Mouse (Mus musculus): ENCODE measurements around the gene Furin. TPM values are rescaled to one million over a fixed set of nuclear protein-coding genes. Genes with fewer than 3 reads are reported as not detected.

Furin gene
- polyA plus RNA-seq, 1 experiment from 2014 or later = 4.0 TPM

DNA sequence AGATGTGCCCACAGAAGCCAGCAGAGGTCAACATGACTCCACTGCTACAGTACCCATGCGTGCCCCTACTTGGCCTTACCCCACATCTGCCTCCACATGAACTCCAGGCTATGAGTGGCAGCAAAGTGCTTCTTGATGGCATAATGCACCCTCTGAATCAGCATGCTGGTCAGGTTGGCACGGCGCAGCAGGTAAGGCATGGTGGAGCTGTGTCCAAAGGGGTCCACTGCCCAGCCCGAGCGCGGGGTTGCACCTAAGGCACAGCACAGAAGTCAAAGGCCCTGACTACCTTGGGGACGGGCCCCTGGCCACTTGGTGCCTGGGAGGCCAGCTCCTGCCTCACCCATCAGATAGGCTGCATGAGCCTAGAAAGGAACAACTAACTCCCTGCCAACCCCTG lies 38.0 kb downstream of the Furin start:
- no peak overlapping the region for H3K9ac ChIP-seq
- no peaks in the 10 kb centered on the region for H3K9me3 ChIP-seq
- H3K27me3 ChIP-seq = no peaks in the 10 kb centered on the region
- no peak for ATAC-seq (ENCODE audit: low FRiP score)
- no peak overlapping the region for H3K27ac ChIP-seq
- no peak overlapping the region for H3K4me3 ChIP-seq
- H3K36me3 ChIP-seq = peaks cover 63% of the 10 kb centered on the region
- peaks cover 19% of the 10 kb centered on the region for H3K4me1 ChIP-seq (replicated peaks)
- no peak overlapping the region for H3K4me2 ChIP-seq
- 99% methylated on average over 7 of the region's 7 CpGs for WGBS

DNA sequence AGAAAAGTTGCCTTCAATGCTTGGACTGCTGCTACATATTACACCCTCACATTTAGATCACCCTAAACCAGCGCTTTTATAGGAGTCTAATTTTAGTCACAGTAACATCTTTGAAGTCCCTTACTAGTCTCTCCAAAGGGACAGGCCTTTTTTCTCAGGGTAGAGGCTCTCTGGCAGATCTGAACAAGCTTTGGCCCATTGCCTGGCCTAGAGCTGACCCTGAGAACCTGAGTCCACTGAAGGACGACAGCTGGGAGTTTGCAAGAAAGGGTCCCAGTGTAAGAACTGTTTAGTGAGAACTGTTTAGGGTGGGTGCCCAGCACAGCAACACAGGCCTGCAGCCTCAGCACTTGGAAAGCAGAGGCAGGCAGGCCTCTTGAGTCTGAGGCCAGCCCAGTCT lies 39.5 kb downstream of the Furin start:
- 79% methylated on average over 2 of the region's 2 CpGs for WGBS
- Histone ChIP-seq H3K27me3 (no peaks in the 10 kb centered on the region), H3K27ac (no peak overlapping the region), H3K4me3 (no peak overlapping the region), H3K9ac (no peak overlapping the region), H3K4me2 (no peak overlapping the region), H3K36me3 (peaks cover 78% of the 10 kb centered on the region), H3K9me3 (no peaks in the 10 kb centered on the region), H3K4me1 (replicated peaks) (peaks cover 19% of the 10 kb centered on the region)
- no peak for ATAC-seq (ENCODE audit: low FRiP score)

DNA sequence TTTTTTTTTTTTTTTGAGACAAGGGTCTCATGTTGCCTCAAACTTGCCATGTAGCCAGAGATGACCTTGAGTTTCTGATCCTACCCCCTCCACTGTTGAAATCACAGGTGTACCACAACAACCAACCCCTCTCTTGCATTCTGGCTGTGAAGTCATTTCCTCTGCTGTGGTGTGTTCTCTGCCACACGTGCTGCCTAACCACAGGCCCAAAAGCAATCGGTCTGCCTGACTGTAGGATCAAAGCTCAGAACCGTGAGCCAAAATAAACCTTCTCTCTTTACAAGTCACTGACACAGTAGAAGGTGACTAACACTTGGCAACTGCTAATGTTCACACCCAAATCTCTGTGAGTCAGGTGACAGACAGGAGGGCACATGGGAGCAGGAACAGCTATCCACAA lies 44.8 kb downstream of the Furin start:
- H3K4me2 ChIP-seq = no peak overlapping the region
- H3K27me3 ChIP-seq = no peaks in the 10 kb centered on the region
- H3K4me1 ChIP-seq (replicated peaks) = peaks cover 11% of the 10 kb centered on the region
- H3K4me3 ChIP-seq = no peak overlapping the region
- no peaks in the 10 kb centered on the region for H3K9me3 ChIP-seq
- H3K27ac ChIP-seq = no peak overlapping the region
- WGBS = 80% methylated on average over 3 of the region's 3 CpGs
- H3K36me3 ChIP-seq = peaks cover 98% of the 10 kb centered on the region
- no peak overlapping the region for H3K9ac ChIP-seq
- no peak for ATAC-seq (ENCODE audit: low FRiP score)

DNA sequence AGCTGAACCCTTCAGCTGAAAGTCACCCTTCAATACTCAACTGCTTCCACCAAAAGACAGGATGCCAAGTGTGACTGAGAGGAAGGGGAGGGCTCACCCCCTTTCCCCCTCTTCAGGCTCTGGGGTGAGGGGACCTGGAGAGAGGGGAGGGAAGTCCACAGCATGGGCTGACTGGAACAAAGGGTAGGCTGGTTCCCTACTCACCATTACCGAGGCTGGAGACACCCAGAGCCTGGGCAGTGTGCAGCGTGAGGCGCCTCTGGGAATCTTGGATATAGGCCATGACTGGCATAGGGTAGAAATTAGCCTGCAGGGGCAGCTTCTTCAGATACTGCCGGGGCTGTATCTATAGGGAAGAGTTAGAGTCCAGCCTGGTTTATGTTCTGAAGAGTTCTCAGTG lies 47.2 kb downstream of the Furin start:
- peaks cover 92% of the 10 kb centered on the region for H3K36me3 ChIP-seq
- H3K4me2 ChIP-seq = no peak overlapping the region
- 60% methylated on average over 4 of the region's 4 CpGs for WGBS
- no peak overlapping the region for H3K4me3 ChIP-seq
- no peaks in the 10 kb centered on the region for H3K9me3 ChIP-seq
- no peak overlapping the region for H3K9ac ChIP-seq
- peaks cover 11% of the 10 kb centered on the region for H3K4me1 ChIP-seq (replicated peaks)
- ATAC-seq (ENCODE audit: low FRiP score) = no peak
- H3K27me3 ChIP-seq = no peaks in the 10 kb centered on the region
- no peak overlapping the region for H3K27ac ChIP-seq

DNA sequence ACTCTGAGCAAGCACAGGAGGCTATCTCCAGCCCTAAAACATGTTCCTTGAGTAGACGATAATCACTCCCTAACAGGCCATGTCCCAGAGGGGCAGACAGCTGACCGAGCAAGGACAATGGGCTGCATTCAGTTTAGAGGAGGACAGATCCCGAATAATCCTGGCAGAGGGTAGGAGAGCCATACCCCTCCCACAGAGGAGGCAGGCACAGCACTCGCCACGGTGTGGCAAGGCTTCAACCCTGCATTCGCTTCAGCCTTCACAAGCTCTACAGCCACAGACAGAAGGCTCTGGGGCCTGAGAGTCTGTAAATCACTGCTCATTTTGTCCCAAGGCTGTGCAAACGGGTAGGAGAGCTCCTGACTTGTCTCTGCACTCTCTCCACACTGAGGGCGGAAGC lies 48.1 kb downstream of the Furin start:
- Histone ChIP-seq H3K9me3 (no peaks in the 10 kb centered on the region), H3K4me3 (no peak overlapping the region), H3K9ac (no peak overlapping the region), H3K4me1 (replicated peaks) (peaks cover 11% of the 10 kb centered on the region), H3K27ac (peak overlapping the region; percentile 23; the same call in 1 of the 2 replicates), H3K4me2 (no peak overlapping the region), H3K27me3 (no peaks in the 10 kb centered on the region), H3K36me3 (peaks cover 92% of the 10 kb centered on the region)
- ATAC-seq (ENCODE audit: low FRiP score) = peak; percentile 32; the same call in 1 of the 2 replicates
- WGBS = 22% methylated on average over 8 of the region's 8 CpGs

DNA sequence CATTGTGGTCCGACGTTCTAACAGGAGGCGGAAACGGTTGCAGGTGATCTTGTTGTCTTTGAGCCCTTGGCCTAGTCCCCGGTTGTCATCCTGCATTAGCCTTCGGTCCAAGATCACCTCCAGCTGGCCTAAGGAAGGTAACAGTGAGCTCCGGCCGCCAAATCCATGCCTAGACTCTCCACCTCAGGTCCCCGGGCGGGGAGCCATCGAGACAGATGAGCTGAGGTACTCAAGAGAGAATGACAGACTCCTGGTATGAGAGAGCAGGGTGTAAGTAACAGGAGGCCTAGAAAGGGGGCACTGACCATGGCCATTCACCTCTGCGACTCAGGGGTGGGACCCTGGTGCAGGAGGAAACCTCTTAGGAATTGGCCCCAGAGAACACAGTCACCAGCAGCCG lies 48.9 kb downstream of the Furin start:
- Histone ChIP-seq H3K27ac (no peak overlapping the region), H3K4me2 (no peak overlapping the region), H3K4me1 (replicated peaks) (peaks cover 11% of the 10 kb centered on the region), H3K36me3 (peaks cover 90% of the 10 kb centered on the region), H3K4me3 (no peak overlapping the region), H3K27me3 (no peaks in the 10 kb centered on the region), H3K9ac (peak overlapping the region; percentile 24; the same call in 1 of the 2 replicates), H3K9me3 (no peaks in the 10 kb centered on the region)
- ATAC-seq (ENCODE audit: low FRiP score) = no peak
- 91% methylated on average over 13 of the region's 13 CpGs for WGBS

DNA sequence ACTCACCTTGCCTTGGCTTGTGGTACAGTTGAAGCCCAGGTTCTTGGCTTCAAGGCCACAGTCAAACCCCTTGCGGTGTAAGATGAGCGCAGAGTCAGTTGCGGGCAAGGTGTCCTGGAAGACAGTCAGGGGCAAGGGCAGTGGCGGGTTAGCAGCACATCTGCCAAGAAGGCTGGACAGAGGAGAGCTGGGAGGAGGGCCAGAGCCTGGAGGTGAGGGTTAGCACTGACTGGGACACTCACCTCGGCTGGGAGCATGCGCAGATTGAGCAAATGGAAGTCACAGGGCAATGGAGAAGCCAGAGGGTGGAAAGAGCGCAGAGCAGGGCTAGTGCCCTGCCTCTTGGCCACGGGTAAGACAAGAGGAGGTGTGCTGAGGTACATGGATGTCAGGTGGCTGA lies 52.3 kb downstream of the Furin start:
- no peaks in the 10 kb centered on the region for H3K27me3 ChIP-seq
- H3K27ac ChIP-seq = no peak overlapping the region
- H3K36me3 ChIP-seq = peaks cover 72% of the 10 kb centered on the region
- no peak overlapping the region for H3K9ac ChIP-seq
- peaks cover 11% of the 10 kb centered on the region for H3K4me1 ChIP-seq (replicated peaks)
- H3K4me2 ChIP-seq = no peak overlapping the region
- H3K9me3 ChIP-seq = no peaks in the 10 kb centered on the region
- no peak overlapping the region for H3K4me3 ChIP-seq
- 95% methylated on average over 8 of the region's 8 CpGs for WGBS
- no peak for ATAC-seq (ENCODE audit: low FRiP score)

DNA sequence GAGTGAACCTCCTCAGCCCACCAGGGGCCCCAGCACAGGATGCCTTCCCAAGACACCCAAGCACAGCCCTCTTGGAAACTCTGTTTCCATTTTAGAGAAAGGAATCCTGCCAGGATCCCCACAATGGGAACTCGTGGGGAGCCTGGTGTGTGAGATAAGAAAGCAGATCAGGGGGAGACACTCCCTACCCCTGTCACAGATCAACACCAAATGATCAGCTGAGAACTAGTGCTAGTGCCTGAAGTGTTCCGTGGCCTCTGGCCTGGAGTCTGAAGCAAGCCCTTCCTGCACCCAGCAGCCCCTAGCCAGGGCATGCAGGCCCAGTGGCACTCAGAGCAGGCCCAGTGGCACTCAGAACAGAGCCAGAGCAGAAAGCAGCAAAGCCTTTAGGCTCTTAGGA lies 54.4 kb downstream of the Furin start:
- ATAC-seq (ENCODE audit: low FRiP score) = no peak
- Histone ChIP-seq H3K36me3 (peaks cover 52% of the 10 kb centered on the region), H3K9ac (no peak overlapping the region), H3K27ac (no peak overlapping the region), H3K4me3 (no peak overlapping the region), H3K4me2 (no peak overlapping the region), H3K4me1 (replicated peaks) (no peaks in the 10 kb centered on the region), H3K9me3 (no peaks in the 10 kb centered on the region), H3K27me3 (no peaks in the 10 kb centered on the region)
- WGBS = 85% methylated on average over 2 of the region's 2 CpGs

DNA sequence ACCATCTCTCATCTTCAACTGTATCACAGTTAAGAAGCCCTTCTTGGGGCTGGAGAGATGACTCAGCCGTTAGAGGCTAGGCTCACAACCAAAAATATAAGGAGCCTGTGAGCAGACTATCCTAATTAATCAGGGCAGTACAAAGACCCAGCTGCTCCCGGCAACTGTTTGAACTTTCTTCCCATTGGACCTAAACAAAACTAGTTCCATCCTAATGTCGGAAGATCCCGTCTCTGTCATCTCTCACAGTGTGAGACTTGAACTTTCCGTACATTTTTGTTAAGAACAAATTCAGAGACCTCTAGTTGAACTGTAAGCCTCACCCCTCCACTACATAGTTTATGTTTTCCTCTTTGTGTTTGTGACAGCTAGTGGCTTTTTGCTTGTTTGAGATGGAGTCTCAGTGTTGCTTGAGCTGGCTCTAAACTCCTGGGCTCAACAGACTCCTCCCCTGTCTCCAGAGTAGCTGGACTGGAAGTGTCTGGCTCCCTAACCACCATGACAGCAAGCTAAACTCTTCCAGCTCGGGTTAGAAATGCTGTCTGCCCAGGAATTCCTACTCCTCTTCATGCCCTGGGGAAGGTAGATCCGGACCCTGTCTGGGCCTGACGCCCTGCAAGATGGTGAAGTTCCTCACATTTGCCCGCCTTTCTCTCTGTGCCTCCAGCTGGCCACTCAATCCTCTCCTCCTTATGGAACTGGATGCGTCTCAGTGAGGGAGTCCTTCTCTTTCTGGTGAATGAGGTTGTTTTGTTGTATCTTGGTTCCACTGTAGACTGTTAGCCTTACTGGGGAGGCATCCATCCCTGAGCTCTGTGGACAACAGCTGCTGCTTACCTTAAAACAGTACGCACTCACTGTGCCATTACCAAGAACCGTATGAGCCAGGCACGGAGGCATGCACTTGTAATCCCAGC lies 57.3 kb downstream of the Furin start:
- ATAC-seq (ENCODE audit: low FRiP score) = no peak
- no peak overlapping the region for H3K9ac ChIP-seq
- no peak overlapping the region for H3K4me3 ChIP-seq
- no peak overlapping the region for H3K27ac ChIP-seq
- no peaks in the 10 kb centered on the region for H3K9me3 ChIP-seq
- H3K4me2 ChIP-seq = no peak overlapping the region
- H3K36me3 ChIP-seq = peaks cover 36% of the 10 kb centered on the region
- peaks cover 8% of the 10 kb centered on the region for H3K4me1 ChIP-seq (replicated peaks)
- WGBS = 71% methylated on average over 13 of the region's 13 CpGs
- H3K27me3 ChIP-seq = no peaks in the 10 kb centered on the region

DNA sequence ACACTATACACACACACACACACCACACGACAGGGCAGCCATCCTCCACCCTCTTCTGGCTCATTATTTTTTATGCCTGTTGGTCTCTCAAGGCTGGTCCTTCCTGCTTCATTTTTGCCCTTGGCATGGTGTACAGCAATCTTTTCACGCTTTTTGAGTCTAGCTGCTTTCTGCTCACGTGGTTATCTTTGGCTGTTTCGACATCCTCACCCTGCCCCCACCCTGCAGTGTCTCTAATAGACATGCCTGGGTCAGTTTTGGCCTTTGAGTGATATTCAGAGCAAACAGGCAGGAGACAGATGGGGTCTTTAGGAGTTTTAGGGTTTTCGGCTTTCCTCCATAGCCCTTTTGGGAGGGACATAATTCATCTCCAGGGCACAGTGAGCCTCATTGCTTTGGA lies 58.4 kb downstream of the Furin start:
- no peak overlapping the region for H3K9ac ChIP-seq
- H3K4me2 ChIP-seq = no peak overlapping the region
- ATAC-seq (ENCODE audit: low FRiP score) = no peak
- 90% methylated on average over 5 of the region's 5 CpGs for WGBS
- no peak overlapping the region for H3K4me3 ChIP-seq
- H3K4me1 ChIP-seq (replicated peaks) = peaks cover 18% of the 10 kb centered on the region
- H3K27ac ChIP-seq = no peak overlapping the region
- peaks cover 26% of the 10 kb centered on the region for H3K36me3 ChIP-seq
- no peaks in the 10 kb centered on the region for H3K9me3 ChIP-seq
- H3K27me3 ChIP-seq = no peaks in the 10 kb centered on the region

DNA sequence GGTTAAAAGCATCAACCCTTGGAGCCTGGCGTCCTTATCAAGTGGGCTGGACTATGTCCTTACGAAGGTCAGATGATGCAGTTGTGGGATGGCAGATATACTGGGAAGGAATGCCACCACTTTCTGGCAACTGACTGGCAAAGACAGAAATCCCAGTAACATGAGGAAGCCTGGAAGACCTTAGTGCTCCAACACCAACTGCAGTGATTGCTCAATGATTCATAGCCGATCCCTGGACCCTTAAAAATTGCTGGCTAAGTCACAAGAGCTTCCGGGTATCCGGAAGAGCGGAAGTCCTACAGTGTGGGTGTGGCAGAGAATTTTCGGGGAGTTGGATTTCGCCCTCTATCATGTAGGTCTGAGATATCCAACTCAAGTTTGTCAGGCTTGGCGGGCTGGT lies 59.1 kb downstream of the Furin start:
- Histone ChIP-seq H3K9ac (no peak overlapping the region), H3K27me3 (no peaks in the 10 kb centered on the region), H3K4me2 (no peak overlapping the region), H3K36me3 (peaks cover 20% of the 10 kb centered on the region), H3K27ac (no peak overlapping the region), H3K4me3 (no peak overlapping the region), H3K4me1 (replicated peaks) (peaks cover 24% of the 10 kb centered on the region), H3K9me3 (no peaks in the 10 kb centered on the region)
- WGBS = 95% methylated on average over 9 of the region's 9 CpGs
- ATAC-seq (ENCODE audit: low FRiP score) = no peak

DNA sequence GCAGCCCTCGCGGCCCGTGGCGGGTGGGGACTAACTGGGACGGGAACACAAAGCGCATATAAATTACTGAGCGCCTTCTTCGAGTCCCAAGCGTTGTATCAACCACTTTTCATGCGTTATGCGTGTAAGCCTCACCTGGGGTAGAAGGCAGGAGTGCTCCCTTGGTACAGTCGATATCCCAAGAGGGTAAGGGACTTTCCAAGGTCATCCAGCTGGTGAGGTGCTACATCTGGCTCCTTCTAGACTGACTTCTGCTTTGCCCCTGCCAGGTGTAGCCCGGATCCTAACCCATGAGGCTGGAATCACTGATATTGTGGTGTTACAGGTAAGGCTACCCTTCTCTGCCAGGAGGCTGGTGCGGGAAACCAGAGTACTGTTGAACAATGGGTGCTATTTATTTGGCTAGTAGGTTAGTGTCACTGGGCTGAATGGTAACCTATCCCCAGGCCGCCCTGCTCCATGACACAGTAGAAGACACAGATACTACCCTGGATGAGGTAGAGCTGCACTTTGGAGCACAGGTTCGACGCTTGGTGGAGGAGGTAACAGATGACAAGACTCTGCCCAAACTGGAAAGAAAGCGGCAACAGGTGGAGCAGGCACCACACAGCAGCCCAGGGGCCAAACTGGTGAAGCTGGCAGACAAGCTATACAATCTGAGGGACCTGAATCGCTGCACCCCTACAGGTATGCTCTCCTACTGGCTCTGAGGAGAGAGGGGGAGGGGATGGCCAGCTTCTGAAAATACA lies 61.8 kb downstream of the Furin start:
- peak overlapping the region; percentile 87 for H3K27ac ChIP-seq
- peak; percentile 15 for ATAC-seq (ENCODE audit: low FRiP score)
- H3K27me3 ChIP-seq = no peaks in the 10 kb centered on the region
- WGBS = 28% methylated on average over 19 of the region's 19 CpGs
- peak overlapping the region; percentile 79 for H3K4me2 ChIP-seq
- H3K4me3 ChIP-seq = peak overlapping the region; percentile 51
- H3K4me1 ChIP-seq (replicated peaks) = peaks cover 43% of the 10 kb centered on the region
- H3K9me3 ChIP-seq = no peaks in the 10 kb centered on the region
- H3K9ac ChIP-seq = peak overlapping the region; percentile 77
- peaks cover 5% of the 10 kb centered on the region; the same call in 1 of the 2 replicates for H3K36me3 ChIP-seq

Measured in hindbrain, embryonic 13.5 days (tissue).